Mouse (Mus musculus) liver, postnatal 0 days (tissue): ENCODE measurements around the gene Ndufb8.
A peak's percentile ranks its signal among the peaks of the same experiment; 100 is the strongest.

Experiments used
- CTCF ChIP-seq: sonication (generic); IDR thresholded peaks from 2 replicates; pipeline ENCODE4 v1.5.1; 2016; ENCODE audit warnings: antibody characterized with exemption, low read depth
- EP300 ChIP-seq: IDR thresholded peaks from 2 replicates; pipeline ENCODE4 v1.6.1; 2016; ENCODE audit warnings: antibody characterized with exemption, low read depth, mild to moderate bottlenecking

- TF ChIP-seq CTCF: peak; percentile 97
- TF ChIP-seq EP300: peak; percentile 70
Measured at GRCm38 (mm10) chr19:44562652-44563206, 7.5 kb upstream of the Ndufb8 start, which contains the start of gene Hif1an.
